Mouse (Mus musculus) lung, postnatal 0 days (tissue): Measurements from ENCODE around the gene B4galnt2. TPM values are rescaled to one million over a fixed set of nuclear protein-coding genes. Genes with fewer than 3 reads are reported as not detected.
"Not testable (repeated sequence)": the region's sequence is repeated elsewhere in the genome, so short reads cannot be mapped to it uniquely, and the experiment has no call there.

Experiments
- ATAC-seq: fragments of 200-750 bp; cut with Nextera tagmentation; 2 replicates; pipeline ENCODE4 v1.8.0; 2017; ENCODE audit warnings: moderate library complexity
- DNase-seq: peaks from one replicate; pipeline ENCODE4 v3.0.0-alpha.2; 2016; ENCODE audit warnings: low spot score
- H3K27ac ChIP-seq: fragments of 300-500 bp; sonication (generic); 2 replicates; pipeline ENCODE4 v1.5.1; 2014; ENCODE audit warnings: antibody characterized with exemption, mild to moderate bottlenecking, low read length, mixed read lengths
- H3K27me3 ChIP-seq: fragments of 300-500 bp; sonication (generic); replicated peaks from 2 replicates; pipeline ENCODE4 v1.6.1; 2014; ENCODE audit warnings: low read length, mixed read lengths; ENCODE audit not compliant: insufficient read depth
- H3K36me3 ChIP-seq: fragments of 300-500 bp; sonication (generic); 2 replicates; pipeline ENCODE4 v1.6.1; 2014; ENCODE audit warnings: low read length, mixed read lengths; ENCODE audit not compliant: insufficient read depth
- H3K4me1 ChIP-seq: fragments of 300-500 bp; sonication (generic); 2 replicates; pipeline ENCODE4 v1.6.1; 2014; ENCODE audit warnings: antibody characterized with exemption, low read depth, low read length, mixed read lengths; ENCODE audit not compliant: insufficient read depth
- H3K4me2 ChIP-seq: fragments of 300-500 bp; sonication (generic); replicated peaks from 2 replicates; pipeline ENCODE4 v1.6.1; 2014; ENCODE audit warnings: low read depth, mild to moderate bottlenecking, low read length, moderate library complexity, mixed read lengths
- H3K4me3 ChIP-seq: fragments of 300-500 bp; sonication (generic); 2 replicates; pipeline ENCODE4 v1.5.1; 2014; ENCODE audit warnings: low read depth, low read length
- H3K9ac ChIP-seq: fragments of 300-500 bp; sonication (generic); replicated peaks from 2 replicates; pipeline ENCODE4 v1.6.1; 2014; ENCODE audit warnings: low read depth, mild to moderate bottlenecking
- H3K9me3 ChIP-seq: fragments of 300-500 bp; sonication (generic); 2 replicates; pipeline ENCODE4 v1.6.1; 2016; ENCODE audit warnings: low read length, mixed read lengths
- CTCF ChIP-seq: IDR thresholded peaks from 2 replicates; pipeline ENCODE4 v1.5.1; 2016; ENCODE audit warnings: antibody characterized with exemption, mild to moderate bottlenecking
- EP300 ChIP-seq: IDR thresholded peaks from 2 replicates; pipeline ENCODE4 v1.6.1; 2016; ENCODE audit warnings: antibody characterized with exemption, mild to moderate bottlenecking, control low read depth
- WGBS: fragments of 180-500 bp; shearing (Covaris S2); extraction: QIAGEN DNeasy Blood & Tissue Kit; methylation state at CpG from one replicate; pipeline ENCODE4 v1.1.7; 2014; 5-methylcytosine and 5-hydroxymethylcytosine counted together
- polyA plus RNA-seq: library from polyadenylated mRNA; unstranded; fragments of >200 nt; fragmentation: Nextera tagmentation; extraction: Ambion mirVana; gene quantifications from 2 replicates; pipeline ENCODE4 v1.2.1, GENCODE M21; 2015

B4galnt2 gene
- polyA plus RNA-seq, 1 experiment from 2014 or later: not detected

DNA sequence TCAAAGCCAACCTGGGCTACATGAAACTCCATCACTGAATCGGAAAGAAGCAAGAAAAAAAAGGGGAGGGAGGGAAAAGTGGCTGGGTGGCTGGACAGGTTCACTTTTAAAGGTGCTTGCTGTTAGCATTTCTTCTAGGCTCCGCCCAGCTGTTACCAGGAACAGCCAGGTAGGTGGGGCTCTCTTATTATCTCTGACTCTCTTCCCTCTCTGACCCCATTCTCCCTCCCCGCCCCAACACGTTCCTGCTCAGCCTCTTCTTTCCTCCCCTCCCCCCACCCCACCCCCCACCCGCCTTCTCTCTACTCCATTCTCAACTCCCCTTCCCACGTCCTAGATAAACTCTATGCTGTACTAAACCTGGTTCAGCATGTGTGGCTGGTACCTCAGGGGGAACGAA, 3.1 kb downstream of the B4galnt2 start:
- Histone ChIP-seq H3K9ac (no peak overlapping the region), H3K27ac (no peak overlapping the region), H3K36me3 (no peaks in the 10 kb centered on the region), H3K4me2 (no peak overlapping the region), H3K4me1 (no peaks in the 10 kb centered on the region), H3K4me3 (no peak overlapping the region), H3K9me3 (no peaks in the 10 kb centered on the region), H3K27me3 (peaks cover 22% of the 10 kb centered on the region)
- no peak for TF ChIP-seq EP300
- TF ChIP-seq CTCF: no peak
- WGBS: 19% methylated on average over 7 of the region's 7 CpGs
- no peak for DNase-seq
- ATAC-seq: no peak

DNA sequence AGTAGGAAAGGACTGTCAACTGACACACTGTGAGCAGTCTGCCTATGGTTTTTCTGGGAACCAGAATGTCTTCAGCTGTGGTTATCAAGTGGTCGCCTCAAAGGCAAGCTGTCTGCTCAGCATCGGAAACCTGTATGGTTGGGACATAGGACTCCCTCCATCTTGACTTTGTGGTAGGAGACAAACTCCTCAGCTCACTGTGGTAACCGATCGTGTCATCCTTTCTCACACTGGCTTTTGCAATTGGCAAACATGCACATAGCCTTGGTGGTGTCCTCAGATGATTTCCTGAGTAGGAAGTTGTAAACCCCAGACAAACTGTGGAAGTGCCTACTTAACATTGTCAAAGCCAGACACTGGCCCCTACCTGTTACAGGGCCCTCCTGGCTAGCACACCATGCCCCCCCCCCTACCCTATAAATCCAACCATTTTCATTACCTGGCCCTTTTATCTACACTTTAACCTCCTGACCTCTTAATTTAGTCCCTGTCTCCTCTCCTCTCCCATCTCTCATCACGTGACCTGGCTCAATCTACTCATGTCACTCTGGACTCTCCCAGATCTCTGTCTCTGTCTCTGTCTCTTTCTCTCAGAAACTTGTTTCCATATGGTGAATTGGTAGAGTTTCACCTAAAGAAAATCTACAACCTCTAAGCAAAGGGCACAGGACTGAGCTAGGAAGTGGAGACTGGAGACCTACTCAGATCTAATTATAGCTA, 6.7 kb downstream of the B4galnt2 start:
- Histone ChIP-seq H3K27ac (no peak overlapping the region), H3K27me3 (peaks cover 3% of the 10 kb centered on the region; the same call in 1 of the 2 replicates), H3K36me3 (no peaks in the 10 kb centered on the region), H3K9ac (no peak overlapping the region), H3K4me3 (no peak overlapping the region), H3K9me3 (no peaks in the 10 kb centered on the region), H3K4me1 (no peaks in the 10 kb centered on the region), H3K4me2 (no peak overlapping the region)
- ATAC-seq (no peak), DNase-seq (no peak)
- whole genome bisulfite sequencing: 74% methylated on average over 5 of the region's 5 CpGs
- TF ChIP-seq CTCF (no peak), EP300 (no peak)

- Histone ChIP-seq H3K36me3 (no peaks in the 10 kb centered on the region), H3K4me3 (no peak overlapping the region), H3K4me1 (no peaks in the 10 kb centered on the region), H3K9me3 (no peaks in the 10 kb centered on the region), H3K4me2 (no peak overlapping the region), H3K27ac (no peak overlapping the region), H3K27me3 (no peaks in the 10 kb centered on the region), H3K9ac (no peak overlapping the region)
- ATAC-seq (no peak), DNase-seq (no peak)
- WGBS: 65% methylated on average over 2 of the region's 2 CpGs
- TF ChIP-seq EP300 (no peak), CTCF (no peak)
These were observed 10.4 kb downstream of the B4galnt2 start for GRCm38 (mm10) chr11:95904290-95904689.

DNA sequence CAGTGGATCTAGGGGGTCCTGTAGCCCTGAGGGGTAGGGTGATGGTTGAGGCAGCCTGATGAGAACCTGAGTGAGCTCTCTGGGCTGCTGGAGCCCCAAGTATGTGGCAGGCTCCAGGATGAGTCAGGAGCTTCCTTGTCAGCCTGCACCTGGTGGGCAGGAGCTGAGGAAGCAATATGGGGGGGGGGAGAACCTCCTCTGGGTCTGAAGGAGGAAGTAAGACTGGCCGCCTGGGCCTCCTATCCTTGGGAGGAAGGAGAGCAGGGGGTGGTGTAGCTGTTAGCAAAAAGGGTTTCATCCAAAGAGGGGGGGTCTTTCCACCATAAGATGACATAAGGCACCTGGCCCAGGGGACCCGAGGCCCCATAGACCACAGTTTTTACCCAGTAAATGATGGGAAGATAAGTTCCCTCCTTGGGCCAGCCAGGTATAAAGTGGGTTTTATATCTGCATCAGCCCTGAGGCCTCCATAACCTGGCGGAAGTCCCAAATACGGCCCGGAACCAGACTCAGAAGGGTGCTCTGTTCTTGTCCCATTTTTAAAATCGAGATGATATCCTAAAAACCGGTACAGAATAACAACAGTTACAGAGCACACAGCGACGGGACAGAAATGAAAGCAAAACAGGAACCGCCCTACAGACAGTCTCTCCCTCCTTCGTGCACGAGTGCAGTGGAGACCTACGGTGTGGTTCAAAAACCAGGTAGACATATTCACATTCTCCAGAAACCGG, 18.1 kb downstream of the B4galnt2 start:
- no peak overlapping the region for H3K4me3 ChIP-seq
- H3K4me2 ChIP-seq: no peak overlapping the region
- TF ChIP-seq EP300: no peak
- no peak for TF ChIP-seq CTCF
- DNase-seq: no peak
- H3K4me1 ChIP-seq: no peaks in the 10 kb centered on the region
- no peak for ATAC-seq
- no peaks in the 10 kb centered on the region for H3K27me3 ChIP-seq
- H3K9me3 ChIP-seq: no peaks in the 10 kb centered on the region
- WGBS: 77% methylated on average over 14 of the region's 14 CpGs
- H3K9ac ChIP-seq: no peak overlapping the region
- no peaks in the 10 kb centered on the region for H3K36me3 ChIP-seq
- no peak overlapping the region for H3K27ac ChIP-seq

GRCm38 (mm10) chr11:95890462-95891051, 24.1 kb downstream of the B4galnt2 start:
- Histone ChIP-seq H3K27ac (no peak overlapping the region), H3K9ac (no peak overlapping the region), H3K4me3 (no peak overlapping the region), H3K9me3 (no peaks in the 10 kb centered on the region), H3K4me1 (no peaks in the 10 kb centered on the region), H3K4me2 (no peak overlapping the region), H3K36me3 (no peaks in the 10 kb centered on the region), H3K27me3 (no peaks in the 10 kb centered on the region)
- DNase-seq (no peak), ATAC-seq (no peak)
- TF ChIP-seq EP300 (no peak), CTCF (no peak; the same call in 1 of the 2 replicates)
- WGBS: 62% methylated on average over 2 of the region's 2 CpGs

DNA sequence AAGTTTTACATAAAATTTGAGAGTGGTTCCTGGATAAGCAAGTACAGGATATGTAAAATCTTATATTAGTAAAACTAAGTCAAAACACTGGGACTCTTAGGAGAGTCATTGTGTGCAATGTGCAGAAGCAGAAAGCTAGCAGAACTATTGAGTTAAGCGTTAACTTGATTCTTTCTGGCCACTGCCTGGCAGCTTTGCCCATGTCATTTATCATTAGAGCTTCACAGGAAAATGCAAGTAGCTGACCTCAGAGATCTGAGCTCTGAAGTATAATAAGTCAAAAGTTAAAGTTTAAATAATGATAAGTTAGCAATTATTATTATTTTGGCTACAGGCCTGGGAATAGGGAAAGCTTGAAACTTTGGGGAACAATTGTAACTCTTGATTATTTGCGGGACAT, 34.8 kb downstream of the B4galnt2 start:
- H3K9ac ChIP-seq, H3K9me3 ChIP-seq, H3K27me3 ChIP-seq, DNase-seq, H3K27ac ChIP-seq, H3K4me2 ChIP-seq, H3K4me1 ChIP-seq, ATAC-seq, H3K36me3 ChIP-seq, H3K4me3 ChIP-seq: not testable (repeated sequence)
- WGBS: 62% methylated on average over 2 of the region's 2 CpGs
